Mouse (Mus musculus): Measurements from ENCODE around the gene Uvrag. TPM values are rescaled to one million over a fixed set of nuclear protein-coding genes. Genes with fewer than 3 reads are reported as not detected.

Uvrag gene
- total RNA-seq, 2 experiments from 2014 or later = 50.2 to 54.0 TPM

DNA sequence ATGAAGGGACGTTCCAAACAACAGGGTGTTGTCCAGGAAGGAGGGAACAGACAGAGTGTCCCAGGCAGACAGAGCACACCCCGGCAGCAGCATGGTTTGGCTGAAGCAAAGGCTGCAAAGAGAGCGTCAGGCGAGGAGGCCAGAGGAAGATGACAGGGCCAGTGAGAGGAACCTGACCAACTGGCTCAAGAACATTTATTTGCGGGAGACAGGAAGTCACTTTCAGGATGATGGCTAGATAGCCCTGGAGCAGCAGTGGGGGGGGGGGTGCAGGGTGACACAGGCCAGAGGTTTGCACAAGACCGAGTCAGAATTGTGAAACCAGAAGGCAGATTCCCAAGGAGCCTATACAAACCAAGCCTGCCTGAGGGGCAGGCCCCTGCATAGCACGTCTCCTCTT lies 5.1 kb upstream of the Uvrag start:
- DNase-seq (ENCODE audit: low spot score in 2 of 2) = no peak
- intact Hi-C loops (cut with DNase I) = no loop called here

DNA sequence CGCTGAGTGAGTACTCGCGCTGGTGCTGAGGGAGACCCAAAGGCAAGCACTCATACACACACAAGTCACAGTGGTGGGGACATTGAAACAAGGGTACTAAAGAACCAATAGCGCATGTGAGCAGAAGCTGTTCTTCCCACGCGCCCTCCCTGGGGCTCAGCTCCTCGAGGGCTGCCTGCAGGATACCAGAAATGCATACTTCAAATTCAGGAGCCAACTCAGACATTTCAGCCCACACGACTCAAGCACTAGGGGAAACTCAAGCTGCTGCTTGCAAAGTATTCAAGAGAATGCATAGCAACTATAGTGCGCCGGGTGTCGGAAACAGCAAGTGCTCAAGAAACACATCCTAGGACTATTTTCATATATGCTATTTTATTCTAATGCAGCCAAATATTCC lies 3.7 kb upstream of the Uvrag start:
- peak; percentile 74 to 80 for DNase-seq (ENCODE audit: low spot score in 2 of 2)
- intact Hi-C loops (cut with DNase I) = no loop called here

GRCm38 (mm10) chr7:99143244-99143643 lies 2.3 kb upstream of the Uvrag start:
- intact Hi-C loops (cut with DNase I) = no loop called here
- DNase-seq (ENCODE audit: low spot score in 2 of 2) = no peak

GRCm38 (mm10) chr7:99141919-99142606 lies 1.1 kb upstream of the Uvrag start:
- peak; percentile 35 to 40 for DNase-seq (ENCODE audit: low spot score in 2 of 2)
- intact Hi-C loops (cut with DNase I) = no loop called here

- intact Hi-C loops (cut with DNase I) = no loop called here
Measured at GRCm38 (mm10) chr7:99140511-99140910, 430 bp downstream of the Uvrag start.

GRCm38 (mm10) chr7:99139841-99140491 lies 975 bp downstream of the Uvrag start:
- DNase-seq (ENCODE audit: low spot score in 2 of 2) = no peak
- intact Hi-C loops (cut with DNase I) = no loop called here

More at GRCm38 (mm10) chr7:99140511-99140910, 430 bp downstream of the Uvrag start:
- no peak for DNase-seq (ENCODE audit: low spot score in 2 of 2)

DNA sequence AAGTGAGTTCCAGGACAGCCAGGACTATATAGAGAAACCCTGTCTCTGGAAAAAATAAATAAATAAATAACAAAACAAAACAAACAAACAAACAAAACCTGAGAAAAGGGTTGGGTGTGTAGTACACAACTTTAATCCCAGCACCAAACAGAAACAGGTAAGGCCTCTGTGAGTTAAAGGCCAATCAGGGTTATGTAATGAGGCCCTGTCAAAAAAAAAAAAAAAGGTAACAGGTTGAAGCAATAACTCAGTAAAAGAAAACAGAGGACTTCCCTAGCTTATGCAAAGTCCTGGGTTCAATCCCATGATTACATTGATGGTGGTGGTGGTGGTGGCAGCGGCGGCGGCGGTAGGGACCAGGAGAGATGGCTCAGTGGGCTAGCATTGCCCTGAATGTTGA lies 3.4 kb downstream of the Uvrag start:
- no peak for DNase-seq (ENCODE audit: low spot score in 2 of 2)
- intact Hi-C loops (cut with DNase I) = no loop called here

GRCm38 (mm10) chr7:99136789-99137188 lies 4.2 kb downstream of the Uvrag start:
- no peak for DNase-seq (ENCODE audit: low spot score in 2 of 2)
- intact Hi-C loops (cut with DNase I) = no loop called here

GRCm38 (mm10) chr7:99133811-99134402 lies 7.0 kb downstream of the Uvrag start:
- intact Hi-C loops (cut with DNase I) = no loop called here
- no peak for DNase-seq (ENCODE audit: low spot score in 2 of 2)

GRCm38 (mm10) chr7:99132597-99132996 lies 8.3 kb downstream of the Uvrag start:
- intact Hi-C loops (cut with DNase I) = no loop called here
- DNase-seq (ENCODE audit: low spot score in 2 of 2) = no peak

DNA sequence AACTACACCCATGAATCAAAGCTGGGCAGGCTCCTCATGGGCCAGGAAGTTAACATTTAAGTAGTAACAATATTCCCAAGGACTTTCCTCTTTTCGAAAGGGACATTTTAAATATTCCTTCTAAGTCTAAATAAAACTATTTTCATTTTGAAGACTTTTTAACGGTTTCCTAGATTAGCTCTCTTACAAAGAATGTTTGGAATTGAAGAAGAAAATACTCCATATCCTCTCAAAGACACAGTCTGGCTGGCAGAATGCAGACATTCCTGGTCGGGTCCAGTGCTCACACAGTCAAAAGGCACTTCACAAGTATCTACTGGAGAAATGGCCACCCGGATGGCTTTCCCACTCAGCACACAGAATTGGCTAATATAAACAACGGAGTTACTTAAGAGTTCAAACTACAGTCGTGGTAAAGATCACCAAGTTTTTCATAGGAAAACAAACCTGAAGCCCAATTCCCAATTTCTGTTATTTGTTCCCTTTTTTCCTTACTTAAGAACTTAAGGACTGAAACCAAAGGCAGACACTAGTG lies 9.1 kb downstream of the Uvrag start:
- intact Hi-C loops (cut with DNase I) = no loop called here
- no peak for DNase-seq (ENCODE audit: low spot score in 2 of 2)

- DNase-seq (ENCODE audit: low spot score in 2 of 2) = no peak
- intact Hi-C loops (cut with DNase I) = no loop called here
Measured at GRCm38 (mm10) chr7:99128965-99129364, 12.0 kb downstream of the Uvrag start.

DNA sequence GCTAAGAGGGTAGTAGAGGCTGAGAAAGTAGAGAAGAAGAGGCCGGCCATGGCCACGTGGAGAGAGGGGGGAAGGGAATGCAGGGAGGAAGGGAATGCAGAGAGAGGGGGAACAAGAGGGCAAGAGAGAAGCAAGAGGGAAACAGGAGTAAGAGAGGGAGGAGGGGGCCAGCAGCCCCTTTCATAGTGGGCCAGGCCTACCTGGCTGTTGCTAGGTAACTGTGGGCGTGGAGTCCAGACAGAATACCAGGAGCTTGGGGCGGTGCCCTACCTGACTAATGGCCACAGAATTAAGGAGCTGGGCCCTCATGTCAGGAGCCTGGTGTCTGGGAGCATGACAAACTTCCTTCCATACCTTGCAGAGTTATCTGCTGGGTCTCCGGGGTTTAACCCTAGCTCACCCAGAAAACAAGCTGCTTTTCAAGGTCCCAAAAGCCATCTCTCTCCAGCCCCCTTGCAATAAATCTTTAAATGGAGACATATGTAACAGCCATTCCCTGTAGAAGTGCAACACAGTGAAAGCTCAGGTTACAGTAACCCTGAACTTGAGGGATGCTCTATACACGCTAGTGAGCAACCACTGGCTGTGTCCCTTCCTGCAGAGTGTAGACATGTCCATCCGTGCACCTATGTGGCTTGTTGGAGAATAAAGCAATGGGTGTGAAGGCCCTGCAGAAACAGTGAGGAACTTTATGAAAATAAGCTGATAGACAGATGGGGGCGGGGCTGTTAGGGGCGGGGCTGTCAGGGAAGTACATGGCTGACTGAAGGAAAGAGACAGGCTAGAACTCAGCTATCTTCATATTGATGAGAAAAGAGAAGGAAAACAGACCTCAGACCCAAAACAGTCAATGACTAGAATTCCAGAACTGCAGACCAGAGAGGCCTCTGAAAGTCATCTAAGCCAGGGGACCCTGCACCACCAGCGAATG lies 12.7 kb downstream of the Uvrag start:
- DNase-seq (ENCODE audit: low spot score in 2 of 2) = no peak
- intact Hi-C loops (cut with DNase I) = no loop called here

- intact Hi-C loops (cut with DNase I) = no loop called here
- DNase-seq (ENCODE audit: low spot score in 2 of 2) = no peak
Measured at GRCm38 (mm10) chr7:99126057-99126456, 14.9 kb downstream of the Uvrag start.

DNA sequence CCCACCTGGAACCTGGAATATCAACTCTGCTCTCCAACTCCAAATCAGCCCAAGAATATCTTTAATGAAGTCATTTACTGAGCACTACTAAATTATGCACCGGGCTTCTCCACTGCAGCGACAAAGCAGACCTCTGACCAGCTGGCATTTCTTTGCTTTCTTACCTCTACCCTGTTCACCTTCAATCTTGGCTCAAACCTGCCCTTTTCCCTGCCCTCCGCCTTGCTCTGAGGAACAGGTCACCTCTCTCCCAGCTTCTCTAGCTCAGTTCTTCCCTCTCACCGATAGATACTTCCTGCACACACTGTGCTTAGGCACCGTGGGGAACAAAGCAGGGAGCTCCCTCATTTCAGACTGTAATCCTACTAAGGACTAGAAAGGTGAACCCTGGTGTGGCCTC lies 18.3 kb downstream of the Uvrag start:
- no peak for DNase-seq (ENCODE audit: low spot score in 2 of 2)
- intact Hi-C loops (cut with DNase I) = no loop called here

DNA sequence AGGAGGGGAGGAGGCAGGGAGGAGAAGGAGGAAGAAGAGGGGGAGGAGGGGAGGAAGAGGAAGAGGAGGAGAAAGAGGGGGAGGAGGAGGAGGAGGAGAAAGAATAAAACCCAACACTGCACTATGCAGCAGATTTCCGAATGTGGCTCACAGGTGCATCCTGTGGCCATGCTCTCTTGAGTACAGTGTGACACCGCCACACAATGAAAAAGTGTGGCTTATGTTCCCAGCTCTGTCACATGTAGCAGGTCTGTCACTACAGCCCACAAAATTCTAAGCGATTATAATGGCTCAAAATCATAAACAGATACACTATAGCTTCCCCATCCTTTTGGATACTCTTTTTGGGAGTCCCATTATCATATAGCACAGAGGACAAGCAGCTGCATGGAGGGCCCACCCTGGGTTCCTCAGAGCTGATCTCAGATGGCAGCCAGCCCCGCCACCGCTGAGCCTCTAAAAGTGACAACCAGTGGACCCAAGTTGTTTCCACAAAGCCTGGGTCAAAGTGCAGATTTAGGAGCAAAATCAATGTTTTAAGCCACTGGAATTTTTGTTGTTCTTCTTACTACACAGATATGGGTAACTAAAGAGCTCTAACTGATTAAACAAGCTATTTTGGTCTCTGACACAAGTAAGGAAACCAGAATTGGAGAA lies 19.9 kb downstream of the Uvrag start:
- DNase-seq (ENCODE audit: low spot score in 2 of 2) = no peak
- intact Hi-C loops (cut with DNase I) = no loop called here

GRCm38 (mm10) chr7:99120082-99120481 lies 20.9 kb downstream of the Uvrag start:
- intact Hi-C loops (cut with DNase I) = no loop called here
- DNase-seq (ENCODE audit: low spot score in 2 of 2) = no peak

GRCm38 (mm10) chr7:99116781-99117180 lies 24.2 kb downstream of the Uvrag start:
- intact Hi-C loops (cut with DNase I) = no loop called here
- DNase-seq (ENCODE audit: low spot score in 2 of 2) = no peak

GRCm38 (mm10) chr7:99114006-99114726 lies 26.8 kb downstream of the Uvrag start:
- intact Hi-C loops (cut with DNase I) = no loop called here

More at GRCm38 (mm10) chr7:99114006-99114726, 26.8 kb downstream of the Uvrag start:
- DNase-seq (ENCODE audit: low spot score in 2 of 2) = no peak
